Mouse (Mus musculus): Measurements from ENCODE around the gene Skiv2l. TPM values are rescaled to one million over a fixed set of nuclear protein-coding genes. Genes with fewer than 3 reads are reported as not detected.

Gene Skiv2l
- polyA plus RNA-seq (2012; rRNA removed): 48.1 and 79.3 TPM in 2 replicates

- H3K4me3 ChIP-seq (ENCODE audit: low read depth, low read length): peak within 1 kb of the TSS; percentile 74
- peak within 1 kb of the TSS; percentile 60 for H3K27ac ChIP-seq (ENCODE audit: insufficient read depth, low read depth, low read length)
- under 1% methylated on average over 65 of the region's 65 CpGs for WGBS
- peaks cover 7% of the 10 kb centered on the region; the same call in 1 of the 2 replicates for H3K4me1 ChIP-seq (ENCODE audit: control insufficient read depth, insufficient read depth, insufficient read length, low read length)
- H3K36me3 ChIP-seq (ENCODE audit: control insufficient read depth, insufficient read depth, low read length): peaks cover 42% of the 10 kb centered on the region
- TF ChIP-seq CTCF (IDR thresholded peaks at IDR 0.05; ENCODE audit: extremely low read depth, insufficient read length, insufficient replicate concordance, low read depth, low read length) (no peak), POLR2A (IDR thresholded peaks at IDR 0.05; ENCODE audit: low read depth, low read length) (peak; percentile 61)
- H3K27me3 ChIP-seq (ENCODE audit: control insufficient read depth, insufficient read depth, low read length): no peaks in the 10 kb centered on the region
Observed at GRCm38 (mm10) chr17:34849722-34850516, at the start of gene Skiv2l, which contains the start of gene Nelfe. Skiv2l (minus strand) TSS chr17:34850210. Nelfe (plus strand) TSS chr17:34850391.

GRCm38 (mm10) chr17:34899053-34899889 is 49.3 kb upstream of the Skiv2l start:
- Histone ChIP-seq H3K27me3 (ENCODE audit: control insufficient read depth, insufficient read depth, low read length) (no peaks in the 10 kb centered on the region), H3K4me3 (ENCODE audit: low read depth, low read length) (peak overlapping the region; percentile 79), H3K36me3 (ENCODE audit: control insufficient read depth, insufficient read depth, low read length) (peaks cover 23% of the 10 kb centered on the region), H3K27ac (ENCODE audit: insufficient read depth, low read depth, low read length) (peak overlapping the region; percentile 84), H3K4me1 (ENCODE audit: control insufficient read depth, insufficient read depth, insufficient read length, low read length) (peaks cover 12% of the 10 kb centered on the region)
- TF ChIP-seq POLR2A (IDR thresholded peaks at IDR 0.05; ENCODE audit: low read depth, low read length) (no peak; the same call in 1 of the 2 replicates), CTCF (IDR thresholded peaks at IDR 0.05; ENCODE audit: extremely low read depth, insufficient read length, insufficient replicate concordance, low read depth, low read length) (no peak)
- 1% methylated on average over 42 of the region's 45 CpGs for WGBS

- 1% methylated on average over 35 of the region's 47 CpGs for WGBS
- Histone ChIP-seq H3K4me1 (ENCODE audit: control insufficient read depth, insufficient read depth, insufficient read length, low read length) (peaks cover 12% of the 10 kb centered on the region), H3K27ac (ENCODE audit: insufficient read depth, low read depth, low read length) (no peak overlapping the region), H3K4me3 (ENCODE audit: low read depth, low read length) (peak overlapping the region; percentile 79), H3K27me3 (ENCODE audit: control insufficient read depth, insufficient read depth, low read length) (no peaks in the 10 kb centered on the region), H3K36me3 (ENCODE audit: control insufficient read depth, insufficient read depth, low read length) (peaks cover 21% of the 10 kb centered on the region)
- no peak for TF ChIP-seq CTCF (IDR thresholded peaks at IDR 0.05; ENCODE audit: extremely low read depth, insufficient read length, insufficient replicate concordance, low read depth, low read length)
- no peak for TF ChIP-seq POLR2A (IDR thresholded peaks at IDR 0.05; ENCODE audit: low read depth, low read length)
Observed at GRCm38 (mm10) chr17:34898706-34899052, 48.7 kb upstream of the Skiv2l start.

GRCm38 (mm10) chr17:34898160-34898586 is 48.2 kb upstream of the Skiv2l start, which contains the start of the genes C2 and Ehmt2:
C2 (minus strand) TSS chr17:34898265.
Ehmt2 (plus strand) TSS chr17:34898469.
- TF ChIP-seq CTCF (IDR thresholded peaks at IDR 0.05; ENCODE audit: extremely low read depth, insufficient read length, insufficient replicate concordance, low read depth, low read length) (no peak), POLR2A (IDR thresholded peaks at IDR 0.05; ENCODE audit: low read depth, low read length) (peak; percentile 86)
- H3K4me1 ChIP-seq (ENCODE audit: control insufficient read depth, insufficient read depth, insufficient read length, low read length): peaks cover 12% of the 10 kb centered on the region
- no peaks in the 10 kb centered on the region for H3K27me3 ChIP-seq (ENCODE audit: control insufficient read depth, insufficient read depth, low read length)
- H3K36me3 ChIP-seq (ENCODE audit: control insufficient read depth, insufficient read depth, low read length): peaks cover 15% of the 10 kb centered on the region
- peak within 1 kb of the TSS; percentile 79 for H3K4me3 ChIP-seq (ENCODE audit: low read depth, low read length)
- H3K27ac ChIP-seq (ENCODE audit: insufficient read depth, low read depth, low read length): peak within 1 kb of the TSS; percentile 96
- WGBS: under 1% methylated on average over 43 of the region's 44 CpGs

- no peaks in the 10 kb centered on the region for H3K27me3 ChIP-seq (ENCODE audit: control insufficient read depth, insufficient read depth, low read length)
- H3K4me1 ChIP-seq (ENCODE audit: control insufficient read depth, insufficient read depth, insufficient read length, low read length): peaks cover 14% of the 10 kb centered on the region
- H3K27ac ChIP-seq (ENCODE audit: insufficient read depth, low read depth, low read length): peak overlapping the region; percentile 96
- WGBS: 7% methylated on average over 10 of the region's 10 CpGs
- TF ChIP-seq CTCF (IDR thresholded peaks at IDR 0.05; ENCODE audit: extremely low read depth, insufficient read length, insufficient replicate concordance, low read depth, low read length): no peak
- no peak for TF ChIP-seq POLR2A (IDR thresholded peaks at IDR 0.05; ENCODE audit: low read depth, low read length)
- peak overlapping the region; percentile 79 for H3K4me3 ChIP-seq (ENCODE audit: low read depth, low read length)
- H3K36me3 ChIP-seq (ENCODE audit: control insufficient read depth, insufficient read depth, low read length): peaks cover 9% of the 10 kb centered on the region
Observed at GRCm38 (mm10) chr17:34897373-34898159, 47.6 kb upstream of the Skiv2l start.

- WGBS: 74% methylated on average over 17 of the region's 17 CpGs
- Histone ChIP-seq H3K27me3 (ENCODE audit: control insufficient read depth, insufficient read depth, low read length) (no peaks in the 10 kb centered on the region), H3K4me1 (ENCODE audit: control insufficient read depth, insufficient read depth, insufficient read length, low read length) (peaks cover 14% of the 10 kb centered on the region), H3K4me3 (ENCODE audit: low read depth, low read length) (no peak overlapping the region), H3K27ac (ENCODE audit: insufficient read depth, low read depth, low read length) (no peak overlapping the region), H3K36me3 (ENCODE audit: control insufficient read depth, insufficient read depth, low read length) (peaks cover 3% of the 10 kb centered on the region; the same call in 1 of the 2 replicates)
- TF ChIP-seq CTCF (IDR thresholded peaks at IDR 0.05; ENCODE audit: extremely low read depth, insufficient read length, insufficient replicate concordance, low read depth, low read length) (no peak), POLR2A (IDR thresholded peaks at IDR 0.05; ENCODE audit: low read depth, low read length) (no peak)
Observed at GRCm38 (mm10) chr17:34896366-34896765, 46.4 kb upstream of the Skiv2l start.

All from small intestine, adult 2 months (tissue).